Mouse (Mus musculus): ENCODE data around the gene Gm45623.

The Gm45623 gene

GRCm38 (mm10) chr13:56753192-56753951 lies at the start of gene Gm45623:
Gm45623 (minus strand) TSS chr13:56753827.
- DNase-seq (ENCODE audit: low spot score in 2 of 2): no peak

DNA sequence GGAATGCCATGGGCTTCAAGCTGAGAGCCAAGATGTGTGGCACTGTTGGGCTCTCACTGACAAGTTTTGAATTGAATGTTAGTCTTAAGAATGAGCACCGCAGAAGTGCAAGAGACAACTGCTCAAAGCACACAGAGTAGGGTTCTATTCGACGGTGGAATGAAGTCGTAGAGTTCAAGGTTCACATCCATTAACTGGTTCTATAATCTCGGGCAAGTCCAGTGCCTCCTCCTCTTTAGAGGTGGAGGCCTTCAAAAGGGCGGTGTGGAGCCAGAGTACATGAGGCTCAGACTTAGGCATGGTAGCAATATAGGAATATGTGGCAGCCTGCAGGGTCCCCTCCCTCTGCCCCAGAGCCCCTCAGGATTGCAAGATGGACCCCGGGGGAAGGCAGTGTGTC lies 43.8 kb upstream of the Gm45623 start:
- no peak for DNase-seq (ENCODE audit: low spot score in 2 of 2)

DNA sequence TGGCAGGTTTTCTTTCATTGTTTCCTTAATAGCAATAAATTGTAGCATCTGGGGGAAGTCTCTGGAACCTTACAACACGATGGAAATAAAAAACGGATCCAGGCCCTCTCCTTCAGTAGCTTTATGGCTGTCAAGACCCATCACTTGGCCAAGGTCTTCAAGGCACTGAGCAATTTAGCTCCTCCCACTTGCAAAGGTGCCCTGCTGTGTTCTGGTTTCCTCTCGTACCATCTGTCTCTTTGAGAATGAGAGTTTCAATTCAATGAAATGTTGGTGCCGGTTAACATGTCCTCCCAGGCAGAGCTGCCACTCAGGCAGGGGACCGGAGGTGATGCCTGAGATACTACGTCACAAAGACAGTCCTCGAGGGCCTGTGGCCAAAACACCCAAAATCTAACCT lies 41.9 kb upstream of the Gm45623 start:
- DNase-seq (ENCODE audit: low spot score in 2 of 2): no peak

DNA sequence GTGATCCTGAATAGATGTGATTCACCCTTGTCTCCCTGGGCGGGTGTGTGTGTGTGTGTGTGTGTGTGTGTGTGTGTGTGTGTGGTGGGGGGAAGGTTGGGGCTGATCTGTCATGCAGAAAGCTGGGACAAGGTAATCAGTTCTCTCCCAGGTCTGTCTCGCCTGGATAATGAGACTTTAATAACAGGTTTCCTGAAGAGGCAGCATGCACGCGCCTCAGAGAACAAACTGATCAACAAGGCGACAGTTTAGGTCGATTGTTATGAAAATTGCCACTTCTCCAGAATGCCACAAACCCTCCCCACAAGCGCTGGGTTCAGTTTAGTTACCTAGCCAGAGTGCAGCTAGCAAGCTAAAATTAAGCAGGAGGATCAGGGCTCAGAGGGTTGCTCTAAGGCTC lies 40.8 kb upstream of the Gm45623 start:
- no peak for DNase-seq (ENCODE audit: low spot score in 2 of 2)

- DNase-seq (ENCODE audit: low spot score in 2 of 2): no peak
These were observed 39.2 kb upstream of the Gm45623 start for GRCm38 (mm10) chr13:56792844-56793243.

GRCm38 (mm10) chr13:56790683-56791082 lies 37.1 kb upstream of the Gm45623 start:
- DNase-seq (ENCODE audit: low spot score in 2 of 2): no peak

GRCm38 (mm10) chr13:56782621-56783020 lies 29.0 kb upstream of the Gm45623 start:
- no peak for DNase-seq (ENCODE audit: low spot score in 2 of 2)

GRCm38 (mm10) chr13:56781697-56782096 lies 28.1 kb upstream of the Gm45623 start:
- no peak for DNase-seq (ENCODE audit: low spot score in 2 of 2)

- no peak for DNase-seq (ENCODE audit: low spot score in 2 of 2)
These were observed 27.3 kb upstream of the Gm45623 start for GRCm38 (mm10) chr13:56780746-56781469.

- no peak for DNase-seq (ENCODE audit: low spot score in 2 of 2)
These were observed 20.7 kb upstream of the Gm45623 start for GRCm38 (mm10) chr13:56774304-56774703.

DNA sequence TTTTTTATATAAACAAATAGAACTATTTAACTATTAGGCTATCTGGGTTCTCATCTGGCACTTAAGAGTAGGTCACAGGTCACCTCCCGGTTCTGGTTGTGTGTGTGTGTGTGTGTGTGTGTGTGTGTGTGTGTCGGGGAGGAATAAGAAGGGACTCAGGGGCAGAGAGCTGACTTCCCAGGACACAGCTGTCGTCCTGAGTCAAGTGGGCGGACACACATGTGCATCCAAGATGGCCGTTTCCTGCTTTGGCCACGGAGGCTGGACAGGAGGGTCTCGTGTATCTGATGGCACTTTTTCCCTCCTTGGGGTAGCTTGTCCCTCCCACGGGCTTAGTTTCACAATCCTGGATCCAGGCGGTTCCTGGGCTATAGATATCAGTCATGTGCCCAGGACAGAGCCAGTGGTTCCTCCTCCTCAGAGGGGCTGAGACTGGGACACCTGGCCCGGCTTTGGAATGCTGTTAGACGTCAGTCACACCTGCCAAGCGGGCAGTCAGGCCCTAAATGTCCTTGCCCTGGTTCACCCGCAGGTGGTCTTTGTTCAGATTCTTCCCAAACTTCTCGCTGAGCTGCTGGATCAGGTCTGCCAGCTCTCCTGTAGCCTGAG lies 19.7 kb upstream of the Gm45623 start:
- DNase-seq (ENCODE audit: low spot score in 2 of 2): no peak

DNA sequence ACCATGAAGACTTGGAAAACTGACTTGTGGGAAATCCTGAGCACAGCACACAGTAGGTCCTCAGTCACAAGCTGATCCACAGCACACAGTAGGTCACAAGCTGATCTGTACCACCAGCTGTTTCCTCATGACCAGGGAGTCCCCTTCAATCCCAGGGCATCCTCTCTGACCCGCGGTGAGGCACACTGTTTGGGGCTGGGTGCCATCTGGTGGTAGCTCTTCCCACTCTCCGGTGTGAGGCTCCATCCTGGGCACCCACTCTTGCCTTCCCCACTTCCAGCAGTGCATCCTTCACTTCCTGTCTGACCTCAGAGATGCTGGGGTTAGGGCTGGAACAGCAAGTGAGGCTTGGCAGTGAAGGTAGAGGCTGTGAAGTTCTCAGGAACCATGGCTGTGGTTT lies 19.0 kb upstream of the Gm45623 start:
- DNase-seq (ENCODE audit: low spot score in 2 of 2): no peak

DNA sequence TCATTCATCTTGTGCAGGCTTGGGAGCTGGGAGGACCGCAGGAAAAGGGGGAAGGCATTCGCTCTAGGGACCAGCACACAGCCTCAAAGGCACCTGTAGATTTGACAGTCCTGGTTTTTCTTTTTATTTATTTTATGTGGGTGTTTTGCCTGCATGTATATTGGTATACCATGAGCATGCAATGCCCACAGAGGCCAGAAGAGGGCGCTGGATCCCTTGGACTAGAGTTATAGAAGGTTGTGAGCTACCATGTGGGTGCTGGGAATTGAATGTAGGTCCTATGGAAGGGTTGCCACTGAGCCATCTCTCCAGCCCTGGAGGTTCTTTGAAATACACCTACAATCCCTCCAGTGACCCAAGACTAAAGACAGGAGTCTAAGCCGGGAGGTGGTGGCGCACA lies 17.2 kb upstream of the Gm45623 start:
- DNase-seq (ENCODE audit: low spot score in 2 of 2): no peak

- DNase-seq (ENCODE audit: low spot score in 2 of 2): no peak
These were observed 16.5 kb upstream of the Gm45623 start for GRCm38 (mm10) chr13:56770136-56770578.

GRCm38 (mm10) chr13:56769431-56769830 lies 15.8 kb upstream of the Gm45623 start:
- DNase-seq (ENCODE audit: low spot score in 2 of 2): no peak

- DNase-seq (ENCODE audit: low spot score in 2 of 2): no peak
These were observed 12.6 kb upstream of the Gm45623 start for GRCm38 (mm10) chr13:56766211-56766610.

- no peak for DNase-seq (ENCODE audit: low spot score in 2 of 2)
These were observed 11.8 kb upstream of the Gm45623 start for GRCm38 (mm10) chr13:56765284-56766032.

- DNase-seq (ENCODE audit: low spot score in 2 of 2): no peak
These were observed 9.0 kb upstream of the Gm45623 start for GRCm38 (mm10) chr13:56762446-56763229.

GRCm38 (mm10) chr13:56758492-56758891 lies 4.9 kb upstream of the Gm45623 start:
- DNase-seq (ENCODE audit: low spot score in 2 of 2): peak; percentile 55 to 73

- no peak for DNase-seq (ENCODE audit: low spot score in 2 of 2)
These were observed 3.6 kb upstream of the Gm45623 start for GRCm38 (mm10) chr13:56757201-56757600.

GRCm38 (mm10) chr13:56755871-56756270 lies 2.2 kb upstream of the Gm45623 start:
- no peak for DNase-seq (ENCODE audit: low spot score in 2 of 2)

Data from frontal cortex, postnatal 25 days (tissue).